Mouse (Mus musculus): ENCODE data around the gene Ier2. TPM values are rescaled to one million over a fixed set of nuclear protein-coding genes. Genes with fewer than 3 reads are reported as not detected.
A peak's percentile ranks its signal among the peaks of the same experiment; 100 is the strongest.

Gene Ier2
- polyA plus RNA-seq, 1 experiment = not detected

DNA sequence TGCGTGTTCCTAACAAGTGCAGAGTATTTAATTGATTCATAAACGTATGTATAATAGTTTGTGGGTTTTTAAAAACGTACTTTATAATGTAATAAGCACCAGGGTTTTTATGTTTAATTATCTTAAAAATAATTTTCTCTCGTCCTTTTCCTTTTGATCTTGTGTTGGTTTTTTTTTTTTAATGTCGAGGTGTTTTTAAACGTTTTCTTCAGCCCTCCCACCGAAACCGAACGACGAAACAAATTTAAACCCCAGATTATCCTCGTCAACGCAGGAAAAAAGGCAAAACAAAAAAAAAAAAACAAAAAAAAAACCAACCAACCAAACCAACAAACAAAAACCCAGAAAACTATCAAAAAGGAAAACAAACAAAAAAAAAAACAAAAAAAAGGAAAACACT lies 43.3 kb upstream of the Ier2 start:
- 39% methylated on average over 12 of the region's 12 CpGs for WGBS
- H3K4me1 ChIP-seq (ENCODE audit: control insufficient read depth, insufficient read depth, low read length) = peaks cover 19% of the 10 kb centered on the region
- no peak overlapping the region for H3K4me3 ChIP-seq (ENCODE audit: insufficient read depth, low read depth, low read length)
- no peak overlapping the region for H3K27ac ChIP-seq (ENCODE audit: insufficient read depth, low read depth, low read length)
- TF ChIP-seq POLR2A (IDR thresholded peaks at IDR 0.05; ENCODE audit: insufficient read depth, low read depth, low read length) (no peak), CTCF (IDR thresholded peaks at IDR 0.05; ENCODE audit: insufficient read depth, low read depth, low read length) (no peak)

DNA sequence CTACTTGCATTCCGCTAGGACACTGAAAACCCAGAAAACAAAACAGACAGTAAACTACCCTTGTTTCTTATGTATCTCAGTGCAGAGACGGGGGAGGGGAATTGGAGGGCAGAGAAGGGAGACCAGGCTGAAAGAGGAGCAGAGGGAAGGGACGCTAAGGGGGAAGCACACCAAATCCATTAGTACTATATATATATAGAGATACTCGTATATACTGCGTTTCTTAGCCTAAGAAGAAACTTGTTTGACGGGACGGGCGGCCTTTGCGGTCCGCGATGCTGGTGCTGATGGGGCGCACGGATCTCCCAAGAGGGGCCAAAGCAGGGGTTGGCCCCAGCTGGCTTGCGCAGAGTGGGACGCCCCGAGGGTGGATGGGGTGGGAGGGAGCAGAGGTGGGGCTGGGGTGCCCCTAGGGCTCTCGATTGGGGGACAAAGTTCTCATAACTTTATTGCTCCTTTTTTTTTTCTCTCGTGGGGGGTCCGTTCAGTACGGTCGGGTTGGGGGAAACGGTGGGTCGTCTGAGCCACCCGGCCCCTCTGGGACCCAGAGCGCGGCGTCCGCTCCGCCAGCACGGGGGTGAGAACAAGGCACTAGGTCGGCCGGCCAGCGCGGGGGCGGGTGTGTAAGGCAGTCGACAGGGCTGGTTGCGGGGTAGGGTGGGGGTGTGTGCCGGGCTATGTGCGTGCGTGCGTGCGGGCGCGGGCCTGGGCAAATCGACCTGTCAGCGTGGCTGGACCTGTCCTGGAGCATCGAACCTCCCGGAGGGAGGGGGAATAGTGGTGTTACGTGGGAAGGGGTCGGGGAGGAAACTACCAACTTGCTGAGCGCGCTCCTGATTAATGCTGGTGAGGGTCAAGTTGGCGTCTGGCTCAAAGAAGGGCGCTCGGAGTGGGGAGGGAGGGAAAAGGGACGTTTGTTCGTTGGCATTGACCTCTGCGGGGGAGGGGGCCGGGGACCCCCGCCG lies 42.5 kb upstream of the Ier2 start:
- peaks cover 19% of the 10 kb centered on the region for H3K4me1 ChIP-seq (ENCODE audit: control insufficient read depth, insufficient read depth, low read length)
- TF ChIP-seq POLR2A (IDR thresholded peaks at IDR 0.05; ENCODE audit: insufficient read depth, low read depth, low read length) (no peak), CTCF (IDR thresholded peaks at IDR 0.05; ENCODE audit: insufficient read depth, low read depth, low read length) (no peak)
- H3K4me3 ChIP-seq (ENCODE audit: insufficient read depth, low read depth, low read length) = no peak overlapping the region
- WGBS = 18% methylated on average over 61 of the region's 61 CpGs
- H3K27ac ChIP-seq (ENCODE audit: insufficient read depth, low read depth, low read length) = no peak overlapping the region

DNA sequence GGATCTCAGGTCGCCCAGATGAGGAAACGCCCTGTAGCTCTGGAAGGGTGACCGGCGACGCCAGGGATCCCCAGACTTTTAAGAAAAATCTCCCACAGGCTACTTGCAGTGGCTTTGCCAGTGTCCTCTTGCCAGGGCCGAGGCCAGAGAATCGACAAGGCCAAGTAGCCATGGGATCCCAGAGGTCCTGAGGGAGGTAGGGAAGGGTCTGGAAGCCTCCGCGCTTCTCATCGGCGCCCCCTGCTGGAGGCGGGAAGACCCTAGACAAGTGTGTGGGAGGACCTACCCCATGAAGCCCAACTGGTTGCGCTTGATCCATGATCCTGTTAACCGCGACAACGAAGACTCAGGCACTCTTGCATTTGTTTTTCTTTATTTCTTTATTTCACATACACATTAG lies 41.7 kb upstream of the Ier2 start:
- TF ChIP-seq POLR2A (IDR thresholded peaks at IDR 0.05; ENCODE audit: insufficient read depth, low read depth, low read length) = no peak
- peak; percentile 44; the same call in 1 of the 2 replicates for TF ChIP-seq CTCF (IDR thresholded peaks at IDR 0.05; ENCODE audit: insufficient read depth, low read depth, low read length)
- WGBS = 21% methylated on average over 16 of the region's 16 CpGs
- no peak overlapping the region for H3K27ac ChIP-seq (ENCODE audit: insufficient read depth, low read depth, low read length)
- no peak overlapping the region; the same call in 1 of the 2 replicates for H3K4me3 ChIP-seq (ENCODE audit: insufficient read depth, low read depth, low read length)
- H3K4me1 ChIP-seq (ENCODE audit: control insufficient read depth, insufficient read depth, low read length) = peaks cover 17% of the 10 kb centered on the region

DNA sequence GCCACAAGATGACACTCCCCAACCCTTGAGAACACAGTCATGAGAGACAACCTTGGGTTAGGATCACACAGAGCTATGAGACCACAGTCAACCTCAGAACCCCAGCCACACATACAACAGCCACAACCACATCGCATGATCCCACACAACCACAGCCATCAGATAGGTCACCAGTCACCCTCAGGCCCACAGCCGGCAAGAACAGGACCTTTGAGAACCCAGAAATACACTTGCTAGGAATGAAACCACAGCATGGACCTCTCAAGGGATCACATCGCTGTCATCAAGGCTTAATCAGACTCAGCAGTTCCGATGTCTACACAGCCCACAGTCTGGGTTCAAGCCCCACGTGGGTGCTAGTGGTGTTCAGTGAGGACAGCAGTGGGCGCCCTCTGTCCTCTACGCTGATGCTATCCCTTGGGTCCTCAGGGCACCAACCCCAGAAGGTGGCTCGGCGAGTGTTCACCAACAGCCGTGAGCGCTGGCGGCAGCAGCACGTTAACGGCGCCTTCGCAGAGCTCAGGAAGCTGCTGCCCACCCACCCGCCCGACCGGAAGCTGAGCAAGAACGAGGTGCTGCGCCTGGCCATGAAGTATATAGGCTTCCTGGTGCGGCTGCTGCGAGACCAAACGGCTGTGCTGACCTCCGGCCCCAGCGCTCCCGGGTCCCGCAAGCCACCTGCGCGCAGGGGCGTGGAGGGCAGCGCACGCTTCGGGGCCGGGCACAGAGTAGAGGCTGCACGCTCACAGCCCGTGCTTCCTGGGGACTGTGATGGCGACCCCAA lies 41.0 kb upstream of the Ier2 start:
- H3K27ac ChIP-seq (ENCODE audit: insufficient read depth, low read depth, low read length) = no peak overlapping the region
- H3K4me1 ChIP-seq (ENCODE audit: control insufficient read depth, insufficient read depth, low read length) = peaks cover 13% of the 10 kb centered on the region; the same call in 1 of the 2 replicates
- 50% methylated on average over 38 of the region's 38 CpGs for WGBS
- no peak overlapping the region; the same call in 1 of the 2 replicates for H3K4me3 ChIP-seq (ENCODE audit: insufficient read depth, low read depth, low read length)
- TF ChIP-seq POLR2A (IDR thresholded peaks at IDR 0.05; ENCODE audit: insufficient read depth, low read depth, low read length) (no peak), CTCF (IDR thresholded peaks at IDR 0.05; ENCODE audit: insufficient read depth, low read depth, low read length) (no peak)

DNA sequence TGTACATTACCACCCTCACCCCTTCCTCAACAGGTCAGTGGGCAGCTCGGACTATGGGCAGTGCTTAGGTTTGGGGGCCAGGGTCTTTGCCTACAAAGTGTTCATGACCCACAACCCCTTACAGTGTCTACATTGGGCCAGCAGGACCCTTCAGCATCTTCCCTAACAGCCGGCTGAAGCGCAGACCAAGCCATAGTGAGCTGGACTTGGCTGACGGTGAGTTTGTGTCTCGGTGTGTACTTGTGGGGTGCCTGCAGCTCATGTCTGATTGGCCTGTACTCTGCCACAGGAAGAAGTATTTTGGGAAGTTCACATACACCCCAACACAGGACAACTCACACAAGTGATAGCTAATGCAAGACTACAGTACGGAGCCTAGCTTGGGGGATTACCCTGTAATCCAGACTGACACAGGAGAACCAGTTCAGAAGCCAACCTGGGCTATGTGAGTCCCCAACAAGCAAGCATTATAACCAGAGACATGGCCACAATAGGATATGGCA lies 40.4 kb upstream of the Ier2 start:
- no peak for TF ChIP-seq CTCF (IDR thresholded peaks at IDR 0.05; ENCODE audit: insufficient read depth, low read depth, low read length)
- no peak for TF ChIP-seq POLR2A (IDR thresholded peaks at IDR 0.05; ENCODE audit: insufficient read depth, low read depth, low read length)
- Histone ChIP-seq H3K4me1 (ENCODE audit: control insufficient read depth, insufficient read depth, low read length) (peaks cover 13% of the 10 kb centered on the region; the same call in 1 of the 2 replicates), H3K27ac (ENCODE audit: insufficient read depth, low read depth, low read length) (no peak overlapping the region), H3K4me3 (ENCODE audit: insufficient read depth, low read depth, low read length) (no peak overlapping the region)
- WGBS = 94% methylated on average over 6 of the region's 6 CpGs

DNA sequence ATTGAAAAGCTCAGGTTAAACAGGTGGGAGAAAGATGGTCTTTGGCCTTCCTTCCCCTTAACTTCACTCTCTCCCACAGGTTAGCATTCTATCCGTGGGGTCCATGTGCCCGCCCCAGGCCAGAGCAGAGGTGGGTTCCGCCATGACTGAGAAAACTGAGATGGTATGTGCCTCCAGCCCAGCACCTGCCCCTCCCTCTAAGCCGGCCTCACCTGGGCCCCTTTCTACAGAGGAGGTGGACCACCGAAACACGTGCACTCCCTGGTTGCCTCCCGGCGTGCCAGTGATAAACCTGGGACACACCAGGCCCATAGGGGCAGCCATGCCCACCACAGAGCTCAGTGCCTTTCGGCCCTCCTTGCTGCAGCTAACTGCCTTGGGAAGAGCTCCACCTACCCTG lies 39.9 kb upstream of the Ier2 start:
- TF ChIP-seq CTCF (IDR thresholded peaks at IDR 0.05; ENCODE audit: insufficient read depth, low read depth, low read length) (no peak), POLR2A (IDR thresholded peaks at IDR 0.05; ENCODE audit: insufficient read depth, low read depth, low read length) (no peak)
- Histone ChIP-seq H3K4me1 (ENCODE audit: control insufficient read depth, insufficient read depth, low read length) (peaks cover 12% of the 10 kb centered on the region; the same call in 1 of the 2 replicates), H3K27ac (ENCODE audit: insufficient read depth, low read depth, low read length) (no peak overlapping the region), H3K4me3 (ENCODE audit: insufficient read depth, low read depth, low read length) (no peak overlapping the region)
- WGBS = 82% methylated on average over 9 of the region's 9 CpGs

DNA sequence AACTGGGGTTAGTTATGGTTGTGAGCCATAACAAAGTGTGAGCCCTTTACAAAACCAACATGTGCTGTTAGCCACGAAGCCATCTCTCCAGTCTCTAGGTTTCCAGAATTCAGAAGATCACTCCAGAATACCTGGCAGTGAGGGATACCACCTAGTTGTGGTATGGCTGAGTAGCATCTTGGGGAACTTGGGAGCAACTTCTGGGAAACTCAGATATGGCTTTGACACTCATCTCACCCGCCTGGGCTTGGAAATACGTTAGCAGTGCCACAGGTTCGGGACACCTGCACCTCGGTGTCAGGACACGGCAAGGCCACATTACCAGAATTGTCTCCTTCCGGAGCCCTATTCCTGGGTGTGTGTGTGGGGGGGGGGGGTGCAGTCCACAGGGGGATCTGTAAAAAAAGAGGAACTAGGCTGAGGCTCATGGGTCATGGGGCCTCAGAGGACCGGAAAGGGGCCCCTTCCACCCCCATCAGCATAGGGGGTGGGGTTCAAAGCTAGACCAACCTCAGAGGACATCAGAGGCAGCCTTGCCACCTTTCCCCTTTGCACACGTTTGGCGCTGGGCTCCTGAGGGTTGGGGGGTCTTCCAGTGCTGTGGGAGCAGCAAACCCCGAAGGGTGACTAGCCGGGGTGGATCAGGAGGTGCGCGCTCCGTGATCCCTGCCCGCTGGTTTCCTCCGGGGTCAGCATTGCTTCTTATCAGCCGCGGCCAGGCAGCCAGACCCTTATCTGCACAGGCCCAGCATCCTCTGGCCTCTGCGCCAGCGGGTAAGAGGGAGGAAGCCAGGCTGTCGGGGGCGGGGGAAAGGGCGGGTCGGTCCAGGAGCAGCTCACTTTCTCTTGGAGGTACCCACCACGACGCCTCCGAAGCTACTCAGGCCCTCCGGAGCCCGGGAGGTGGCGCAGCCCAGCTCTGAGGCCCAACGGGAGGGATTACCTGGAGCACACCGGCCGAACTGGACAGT lies 38.6 kb upstream of the Ier2 start, which contains the start of gene Lyl1:
Gene Lyl1 (plus strand): TSS at position 517 of the 971 bp plus-strand sequence.
- no peak within 1 kb of the TSS for H3K4me3 ChIP-seq (ENCODE audit: insufficient read depth, low read depth, low read length)
- H3K4me1 ChIP-seq (ENCODE audit: control insufficient read depth, insufficient read depth, low read length) = peaks cover 10% of the 10 kb centered on the region; the same call in 1 of the 2 replicates
- 38% methylated on average over 34 of the region's 34 CpGs for WGBS
- TF ChIP-seq POLR2A (IDR thresholded peaks at IDR 0.05; ENCODE audit: insufficient read depth, low read depth, low read length) = no peak
- TF ChIP-seq CTCF (IDR thresholded peaks at IDR 0.05; ENCODE audit: insufficient read depth, low read depth, low read length) = no peak
- no peak within 1 kb of the TSS for H3K27ac ChIP-seq (ENCODE audit: insufficient read depth, low read depth, low read length)

DNA sequence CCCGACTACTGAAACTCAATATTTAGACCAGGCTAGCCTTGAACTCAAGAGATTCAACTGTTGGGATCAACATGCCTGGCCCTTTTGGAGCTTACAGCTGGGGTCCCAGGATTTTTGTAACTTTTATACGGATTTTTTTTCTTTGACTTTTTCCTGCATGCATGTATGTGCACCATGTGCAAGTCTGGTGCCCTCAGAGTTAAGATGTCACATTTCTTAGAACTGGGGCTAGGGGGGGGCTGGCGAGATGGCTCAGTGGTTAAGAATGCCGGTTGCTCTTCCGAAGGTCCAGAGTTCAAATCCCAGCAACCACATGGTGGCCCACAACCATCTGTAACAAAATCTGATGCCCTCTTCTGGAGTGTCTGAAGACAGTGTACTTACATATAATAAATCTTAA lies 37.9 kb upstream of the Ier2 start:
- Histone ChIP-seq H3K27ac (ENCODE audit: insufficient read depth, low read depth, low read length) (no peak overlapping the region), H3K4me3 (ENCODE audit: insufficient read depth, low read depth, low read length) (no peak overlapping the region), H3K4me1 (ENCODE audit: control insufficient read depth, insufficient read depth, low read length) (peaks cover 8% of the 10 kb centered on the region; the same call in 1 of the 2 replicates)
- TF ChIP-seq CTCF (IDR thresholded peaks at IDR 0.05; ENCODE audit: insufficient read depth, low read depth, low read length) (no peak), POLR2A (IDR thresholded peaks at IDR 0.05; ENCODE audit: insufficient read depth, low read depth, low read length) (no peak)
- WGBS = 87% methylated on average over 5 of the region's 5 CpGs
